Mouse (Mus musculus) urinary bladder, adult 18-20 months (tissue): ENCODE measurements at regions not wholly inside any gene's neighbourhood (a gene's known extent, or its start where the extent isn't known, plus 50 kb on each side); places are given as distances from the start of the nearest gene placed in this dataset.

ENCODE experiments used
- DNase-seq, 2 experiments: peaks; one replicate each; pipeline ENCODE4 v3.0.0; 2022; ENCODE audit warnings: low spot score in 2 of 2, mixed read lengths in 2 of 2

GRCm38 (mm10) chr3:9948114-9948513, 139.8 kb upstream of the Gm9833 start:
- DNase-seq: no peak

GRCm38 (mm10) chr3:9957870-9958269, 130.0 kb upstream of the Gm9833 start:
- no peak for DNase-seq

GRCm38 (mm10) chr3:9959716-9960661, 127.9 kb upstream of the Gm9833 start:
- no peak for DNase-seq

GRCm38 (mm10) chr3:9960696-9961095, 127.2 kb upstream of the Gm9833 start:
- DNase-seq: no peak
